Comparison of ENCODE assay signal across 19 mouse cellular contexts in the genomic region with DNA sequence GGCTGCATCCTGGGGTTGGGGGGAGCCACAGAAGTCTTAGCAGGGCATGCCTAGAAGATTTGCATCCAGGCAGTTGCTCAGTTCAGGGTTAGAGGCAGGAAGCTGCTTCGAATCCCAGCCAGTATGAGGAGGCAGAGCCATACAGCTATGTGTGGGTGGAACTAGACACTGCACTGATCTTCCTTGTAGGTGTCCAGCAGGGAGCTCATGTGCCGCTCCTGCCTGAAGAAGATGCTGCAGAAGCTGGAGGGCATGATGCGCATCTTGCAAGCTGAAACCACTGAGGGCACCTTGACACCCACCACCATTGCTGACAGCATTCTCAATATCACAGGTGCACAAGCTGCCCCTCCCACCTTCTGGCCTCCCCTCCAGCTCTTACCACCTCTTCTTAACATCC. TPM values are rescaled to one million over a fixed set of nuclear protein-coding genes. Genes with fewer than 3 reads are reported as not detected.
DNase-seq lines count a peak whose midpoint lies in the region; ATAC-seq and TF ChIP-seq lines count a peak whose summit lies in the region.
"Had no signal": no experiment of that assay in that cellular context is flagged by ENCODE, and none has a peak within 500 bp of the region (broad histone marks: within the 10 kb centered on the region; RNA-seq: fewer than 3 reads in every experiment).

No protein-coding gene starts in this region.

- no peak for DNase-seq in frontal cortex, postnatal 10 days (ENCODE audit: low spot score in 2 of 2)
- DNase-seq in layer of hippocampus, adult 2 months (ENCODE audit: low spot score in 2 of 2) = no peak
- DNase-seq in layer of hippocampus, postnatal 25 days (ENCODE audit: extremely low spot score in 1 of 2, low spot score in 1 of 2) = no peak
- DNase-seq in brain, adult 2 months (ENCODE audit: low read depth, low spot score) = peak; percentile 69
- DNase-seq in heart, postnatal 10 days = no peak
- DNase-seq: adrenal gland, adult 2 months; adrenal gland, postnatal 10 days; adrenal gland, postnatal 25 days; cerebellum, adult 18-20 months; cerebellum, adult 8-10 months; cerebellum, adult 9-11 months; forebrain, postnatal 0 days had no signal

- no peaks in the 10 kb centered on the region for H3K27me3 ChIP-seq in myocyte (ENCODE audit: control insufficient read depth, insufficient read depth, insufficient read length)
- H3K27me3 ChIP-seq: embryonic facial prominence, embryonic 12.5 days; forebrain, embryonic 13.5 days; forebrain, embryonic 15.5 days had no signal

- intact Hi-C loops in heart, postnatal 10 days (cut with DNase I) = no loop called here

- no peak overlapping the region for H3K4me3 ChIP-seq in layer of hippocampus, adult 2 months
- H3K4me3 ChIP-seq in myocyte = no peak overlapping the region
- H3K4me3 ChIP-seq: embryonic facial prominence, embryonic 10.5 days; embryonic facial prominence, embryonic 12.5 days; forebrain, embryonic 13.5 days; forebrain, embryonic 15.5 days had no signal

- TF ChIP-seq CTCF in layer of hippocampus, adult 2 months (conservative IDR thresholded peaks at IDR 0.05) = no peak

- peak; percentile 92; the same call in 1 of the 2 replicates for ATAC-seq in frontal cortex, adult (ENCODE audit: low TSS enrichment)
- no peak for ATAC-seq in megakaryocyte-erythroid progenitor cell, adult 5-6 weeks (replicated peaks; ENCODE audit: low FRiP score, low TSS enrichment, poor library complexity, severe bottlenecking)
- ATAC-seq: forebrain, embryonic 13.5 days; forebrain, embryonic 15.5 days; forebrain, postnatal 0 days had no signal

- H3K36me3 ChIP-seq in myocyte (ENCODE audit: control insufficient read depth, insufficient read depth) = peaks cover 27% of the 10 kb centered on the region

- H3ac ChIP-seq in myocyte (ENCODE audit: control insufficient read depth, insufficient read length) = no peak overlapping the region

- H3K4me2 ChIP-seq in myocyte (ENCODE audit: low read depth) = no peak overlapping the region
- H3K4me2 ChIP-seq: embryonic facial prominence, embryonic 12.5 days; forebrain, embryonic 13.5 days; forebrain, embryonic 15.5 days had no signal

- no peaks in the 10 kb centered on the region for H3K79me2 ChIP-seq in myocyte (ENCODE audit: control insufficient read depth, insufficient read depth)

- TF ChIP-seq POLR2A in myocyte (IDR thresholded peaks at IDR 0.05; ENCODE audit: insufficient read length, low read depth) = no peak

- peak overlapping the region; percentile 55 for H3K27ac ChIP-seq in layer of hippocampus, adult 2 months
- H3K27ac ChIP-seq: embryonic facial prominence, embryonic 10.5 days; embryonic facial prominence, embryonic 12.5 days; forebrain, embryonic 13.5 days; forebrain, embryonic 15.5 days had no signal

TF ChIP-seq in myocyte, 11 proteins besides CTCF, POLR2A, EP300 and RAD21:
- TF ChIP-seq POLR2AphosphoS2 (IDR thresholded peaks at IDR 0.05; ENCODE audit: insufficient read length, low read depth) (peak; percentile 54), SRF (IDR thresholded peaks at IDR 0.05; ENCODE audit: control insufficient read depth, insufficient read length, low read depth) (no peak)

RNA-seq across cellular contexts. Expression of gene Pkd1, which starts 29.9 kb away (rescaled TPM):
- total RNA-seq in layer of hippocampus, adult 2 months (2021) = 10 to 100 TPM; 87.0 to 93.3 TPM
- total RNA-seq in layer of hippocampus, postnatal 25 days (2021) = 10 to 100 TPM; 68.9 to 89.9 TPM
- 47.2 TPM for polyA plus RNA-seq in myocyte (2012; fragmentation: generic; extraction: Trizol)
- 10 to 100 TPM; 60.1 to 72.2 TPM for total RNA-seq in heart, postnatal 10 days (2021)
- 17.2 and 20.5 TPM in 2 replicates for total RNA-seq in megakaryocyte-erythroid progenitor cell, adult 5-6 weeks (2014; fragmentation: Nextera tagmentation)
- 4.6 and 5.4 TPM in 2 replicates for total RNA-seq in megakaryocyte-erythroid progenitor cell, adult 5-6 weeks (2017)

RNA-seq across cellular contexts. Expression of gene Rab26, which starts 45.5 kb away (rescaled TPM):
- 10 to 100 TPM; 78.2 to 82.2 TPM for total RNA-seq in layer of hippocampus, adult 2 months (2021)
- total RNA-seq in layer of hippocampus, postnatal 25 days (2021) = 10 to 100 TPM; 65.1 to 72.1 TPM
- 0.35 TPM for polyA plus RNA-seq in myocyte (2012; fragmentation: generic; extraction: Trizol)
- total RNA-seq in heart, postnatal 10 days (2021) = under 1 TPM; 0.32 to 0.45 TPM
- total RNA-seq in megakaryocyte-erythroid progenitor cell, adult 5-6 weeks (2014; fragmentation: Nextera tagmentation) = not detected in 2 replicates
- total RNA-seq in megakaryocyte-erythroid progenitor cell, adult 5-6 weeks (2017) = 1.3 TPM in 1 of 2 replicates, not detected in the other

RNA-seq across cellular contexts. Expression of gene Traf7, which starts 51.8 kb away (rescaled TPM):
- total RNA-seq in layer of hippocampus, adult 2 months (2021) = 10 to 100 TPM; 87.9 to 95.5 TPM
- total RNA-seq in layer of hippocampus, postnatal 25 days (2021) = 10 to 100 TPM; 69.9 to 88.9 TPM
- 112 TPM for polyA plus RNA-seq in myocyte (2012; fragmentation: generic; extraction: Trizol)
- total RNA-seq in heart, postnatal 10 days (2021) = 10 to 100 TPM; 75.9 to 77.9 TPM
- total RNA-seq in megakaryocyte-erythroid progenitor cell, adult 5-6 weeks (2014; fragmentation: Nextera tagmentation) = 111 and 143 TPM in 2 replicates
- 66.3 and 84.8 TPM in 2 replicates for total RNA-seq in megakaryocyte-erythroid progenitor cell, adult 5-6 weeks (2017)

RNA-seq across cellular contexts. Expression of gene Tsc2, which starts 52.9 kb away (rescaled TPM):
- total RNA-seq in layer of hippocampus, adult 2 months (2021) = 100 to 1,000 TPM; 192 to 223 TPM
- 100 to 1,000 TPM; 150 to 186 TPM for total RNA-seq in layer of hippocampus, postnatal 25 days (2021)
- polyA plus RNA-seq in myocyte (2012; fragmentation: generic; extraction: Trizol) = 49.5 TPM
- total RNA-seq in heart, postnatal 10 days (2021) = 10 to 100 TPM; 86.0 to 95.6 TPM
- total RNA-seq in megakaryocyte-erythroid progenitor cell, adult 5-6 weeks (2014; fragmentation: Nextera tagmentation) = 70.8 and 101 TPM in 2 replicates
- total RNA-seq in megakaryocyte-erythroid progenitor cell, adult 5-6 weeks (2017) = 39.0 and 44.3 TPM in 2 replicates

RNA-seq across cellular contexts. Expression of gene Nthl1, which starts 52.9 kb away (rescaled TPM):
- total RNA-seq in layer of hippocampus, adult 2 months (2021) = 1 to 10 TPM; 6.2 to 6.8 TPM
- 1 to 10 TPM; 3.3 to 4.7 TPM for total RNA-seq in layer of hippocampus, postnatal 25 days (2021)
- 20.2 TPM for polyA plus RNA-seq in myocyte (2012; fragmentation: generic; extraction: Trizol)
- total RNA-seq in heart, postnatal 10 days (2021) = 1 to 10 TPM; 3.2 to 3.4 TPM
- total RNA-seq in megakaryocyte-erythroid progenitor cell, adult 5-6 weeks (2014; fragmentation: Nextera tagmentation) = 7.8 and 14.1 TPM in 2 replicates
- total RNA-seq in megakaryocyte-erythroid progenitor cell, adult 5-6 weeks (2017) = 4.6 and 12.9 TPM in 2 replicates

Comparison
In these comparisons a context has a peak if more than half of its experiments do, and no peak if none do; other contexts are left out.
1. RNA of gene Rab26, which starts 45.5 kb away (total RNA-seq): 78.2 to 82.2 TPM in layer of hippocampus, adult 2 months and 65.1 to 72.1 TPM in layer of hippocampus, postnatal 25 days; 1.3 TPM in megakaryocyte-erythroid progenitor cell, adult 5-6 weeks and 0.32 to 0.45 TPM in heart, postnatal 10 days; every median in the first group is over 10 times any median in the second.